Mouse (Mus musculus) ES-E14 (cell line): ENCODE data around the gene Tnrc6c.

ENCODE experiments used
- CHD2 ChIP-seq: IDR thresholded peaks from 2 replicates; pipeline ENCODE4 v1.6.1; 2014; ENCODE audit warnings: mild to moderate bottlenecking, low read depth, low read length, inconsistent platforms
- HCFC1 ChIP-seq: IDR thresholded peaks from 2 replicates; pipeline ENCODE4 v1.6.1; 2012; ENCODE audit warnings: low read length, inconsistent platforms, borderline replicate concordance; ENCODE audit not compliant: insufficient read depth
- MAFK ChIP-seq: IDR thresholded peaks from 2 replicates; pipeline ENCODE4 v1.6.1; 2014; ENCODE audit warnings: mild to moderate bottlenecking, low read depth, low read length, inconsistent platforms; ENCODE audit not compliant: insufficient read depth
- ZNF384 ChIP-seq: IDR thresholded peaks from 2 replicates; pipeline ENCODE4 v1.6.1; 2012; ENCODE audit warnings: low read depth, low read length, inconsistent platforms

DNA sequence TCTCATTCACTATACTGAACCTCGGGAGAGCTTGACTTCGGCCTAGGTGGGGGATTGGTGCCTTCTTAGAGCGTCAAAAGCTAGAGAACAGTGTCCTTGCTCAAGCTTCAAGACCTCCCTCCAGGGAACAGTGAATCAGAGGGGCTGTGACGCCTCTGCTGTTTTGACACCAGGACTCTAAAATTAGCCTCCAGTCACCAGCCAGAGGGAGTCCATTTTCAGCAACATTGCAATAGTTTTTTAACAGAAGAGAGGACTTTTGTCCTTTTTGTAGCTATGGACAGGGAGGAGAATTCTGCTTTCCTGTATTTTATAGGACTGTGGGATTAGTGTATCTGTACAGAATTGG is 76.4 kb downstream of the Tnrc6c start:
- no peak for TF ChIP-seq MAFK
- no peak for TF ChIP-seq ZNF384
- no peak for TF ChIP-seq CHD2
- no peak for TF ChIP-seq HCFC1
